Mouse (Mus musculus): ENCODE data around the gene Prkce.

Gene Prkce

DNA sequence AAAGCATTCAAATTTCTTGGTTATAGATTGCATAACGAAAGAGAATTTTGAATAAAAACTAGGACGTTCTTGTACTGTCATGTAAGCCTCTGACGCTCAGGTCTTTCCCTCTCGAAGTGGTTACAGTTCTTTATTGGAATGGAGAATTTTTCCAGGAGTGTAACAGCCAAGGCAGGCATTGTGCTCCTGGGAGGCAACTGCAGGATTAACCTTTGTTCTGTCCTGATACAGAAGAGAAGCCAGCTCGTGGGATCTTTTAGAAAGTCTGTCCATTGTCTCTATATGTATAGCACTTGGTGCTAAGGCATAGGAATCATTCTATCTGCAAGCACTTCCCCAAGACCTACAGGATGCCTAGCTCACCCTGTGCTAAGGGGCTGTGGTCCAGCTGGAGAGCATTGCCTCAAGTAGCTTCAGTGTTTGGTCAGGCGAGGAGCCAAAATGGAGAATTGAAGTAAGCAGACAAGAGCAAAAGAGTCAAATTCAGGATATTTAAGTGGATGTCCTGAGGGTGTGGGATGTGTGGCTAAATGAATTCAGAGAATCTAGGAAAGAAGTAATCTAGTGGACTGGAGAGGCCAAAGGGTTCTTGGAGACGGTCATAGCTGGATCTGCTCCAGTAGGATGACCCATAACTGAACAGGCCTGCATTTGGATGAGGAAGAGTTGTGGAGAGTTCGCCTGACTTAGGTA is 240.5 kb downstream of the Prkce start:
- DNase-seq (ENCODE audit: low read depth, low spot score) = peak; percentile 61

DNA sequence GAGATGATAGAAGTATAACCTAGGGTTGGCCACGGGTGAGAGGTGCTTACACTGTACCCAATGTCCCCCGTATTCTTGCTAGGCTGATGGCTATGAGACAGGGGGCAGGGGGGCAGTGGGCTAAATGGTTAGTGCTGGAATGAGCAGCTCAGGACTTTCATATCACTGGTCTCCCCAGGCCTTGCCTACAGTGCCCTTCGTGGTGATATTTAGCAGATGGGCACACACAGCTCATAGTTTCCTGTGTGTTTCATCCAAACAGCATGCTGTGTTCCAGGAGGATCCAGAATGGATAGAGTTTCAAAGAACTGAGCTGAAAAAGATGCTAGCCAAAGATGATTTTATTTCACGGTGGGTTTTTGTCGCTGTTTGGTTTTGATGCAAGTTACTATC is 241.0 kb downstream of the Prkce start:
- peak; percentile 64 for DNase-seq (ENCODE audit: low read depth, low spot score)

DNA sequence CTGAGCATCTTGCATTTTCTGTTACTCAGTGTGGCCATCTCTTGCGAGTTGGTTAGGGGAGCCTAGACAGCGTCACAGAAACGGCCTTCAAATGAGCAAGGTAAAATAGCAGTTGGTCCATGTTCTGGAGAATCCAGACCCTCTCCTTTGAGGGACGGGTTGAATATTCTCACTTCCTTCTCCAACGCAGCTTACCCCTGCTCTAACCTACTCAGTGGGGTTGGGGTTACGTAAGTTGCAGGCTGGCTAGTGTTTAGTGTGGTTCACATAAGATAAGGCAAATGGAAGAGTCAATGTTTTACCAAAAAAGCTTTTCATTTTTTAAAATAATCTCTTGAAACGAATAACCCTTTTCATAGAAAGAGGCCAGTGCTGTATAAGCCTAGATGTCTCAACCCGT is 241.9 kb downstream of the Prkce start:
- no peak for DNase-seq (ENCODE audit: low read depth, low spot score)

DNA sequence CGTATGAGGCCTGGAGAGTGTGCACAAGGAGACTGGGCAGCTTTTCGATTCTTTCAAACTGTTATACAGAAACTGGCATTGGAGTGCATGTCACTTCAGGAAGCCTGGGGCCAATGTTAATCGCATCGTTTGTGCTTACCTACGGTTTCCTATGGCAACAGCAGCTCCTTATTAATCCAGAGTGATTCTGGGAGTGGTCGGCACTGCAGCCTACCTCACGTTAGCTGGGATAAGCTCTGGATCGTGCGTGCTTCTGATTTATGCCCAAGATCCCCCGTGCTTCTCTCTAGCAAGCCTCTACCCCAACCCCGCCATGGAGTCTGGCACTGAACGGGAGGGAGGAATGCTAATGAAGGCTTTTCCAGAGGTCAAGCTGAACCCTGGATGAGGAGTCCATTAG is 242.9 kb downstream of the Prkce start:
- no peak for DNase-seq (ENCODE audit: low read depth, low spot score)

DNA sequence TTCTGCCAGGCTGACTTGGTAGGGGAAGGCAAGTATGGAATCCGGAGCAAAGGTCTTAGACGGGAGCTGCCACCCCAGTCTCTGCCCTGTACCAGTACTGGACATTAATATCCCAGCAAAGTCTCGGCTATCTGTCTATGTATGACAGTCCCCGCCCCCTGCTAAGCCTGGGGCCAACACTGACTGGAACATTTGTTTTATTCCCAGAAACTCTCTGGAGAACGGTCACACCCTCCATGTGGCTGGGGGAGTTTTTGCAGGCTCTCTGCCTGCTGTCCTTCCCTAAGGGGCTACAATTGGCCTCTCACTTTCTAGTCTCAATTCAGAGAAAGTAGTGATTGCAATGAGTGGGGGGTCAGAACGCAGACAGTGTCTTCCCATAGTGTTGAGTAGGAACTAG is 244.6 kb downstream of the Prkce start:
- DNase-seq (ENCODE audit: low read depth, low spot score) = no peak

DNA sequence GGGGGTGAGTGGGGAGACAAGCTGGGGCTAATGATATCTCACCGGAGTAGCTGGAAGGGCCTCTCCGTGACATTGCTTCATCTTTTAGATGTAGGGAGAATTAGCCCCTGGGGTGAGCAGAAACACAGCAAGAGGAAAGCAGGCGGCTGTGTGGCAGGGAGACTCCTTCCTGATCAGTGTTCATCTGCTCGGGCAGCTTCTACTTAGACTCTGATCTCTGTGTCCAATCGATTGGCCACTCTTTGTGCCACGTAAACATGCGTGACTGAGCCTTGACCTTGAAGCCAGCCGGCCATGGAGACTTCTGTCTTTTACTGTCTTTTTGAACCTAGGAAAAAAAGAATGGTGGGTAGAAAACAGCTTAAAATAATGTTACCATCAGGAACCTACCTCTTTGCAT is 247.0 kb downstream of the Prkce start:
- DNase-seq (ENCODE audit: low read depth, low spot score) = no peak

DNA sequence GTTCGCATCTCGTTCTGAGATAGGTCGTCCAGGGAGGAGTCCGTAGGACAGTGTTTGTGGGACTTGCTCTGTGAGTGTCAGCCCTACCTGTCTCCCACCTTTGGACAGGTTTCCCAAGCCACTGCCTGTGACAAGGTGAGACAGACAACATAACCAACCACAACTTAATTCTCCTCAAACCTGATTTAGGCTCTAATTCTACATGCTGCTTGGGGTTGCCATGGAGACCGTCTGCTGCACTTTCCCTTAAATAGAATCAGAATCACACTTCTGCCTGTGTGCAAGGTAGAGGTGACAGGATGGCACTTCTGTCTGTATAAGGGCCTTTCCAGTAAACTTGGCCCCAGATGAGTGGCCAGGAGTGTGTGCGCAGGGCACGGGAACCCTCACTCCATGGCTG is 248.4 kb downstream of the Prkce start:
- peak; percentile 90 for DNase-seq (ENCODE audit: low read depth, low spot score)

DNA sequence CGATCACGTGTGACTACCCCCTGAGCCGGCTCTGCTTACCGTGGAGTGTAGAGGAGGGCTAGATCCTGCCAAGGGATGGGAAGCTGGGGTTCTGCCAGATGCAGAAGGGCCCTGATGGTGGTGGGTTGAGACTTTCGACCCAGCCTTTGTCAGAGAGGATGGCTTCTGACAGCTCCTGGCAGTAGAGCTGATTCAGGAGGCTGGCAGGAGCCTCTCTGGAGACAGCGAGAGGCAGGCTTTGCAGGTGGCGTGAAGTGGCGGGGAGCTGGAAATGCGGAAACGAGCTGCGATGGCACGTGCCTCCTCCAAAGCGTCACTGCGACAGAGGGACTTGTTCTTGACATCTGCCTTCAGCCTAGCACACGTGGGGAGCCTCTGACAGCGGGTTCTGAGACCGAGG is 250.7 kb downstream of the Prkce start:
- DNase-seq (ENCODE audit: low read depth, low spot score) = peak; percentile 83

DNA sequence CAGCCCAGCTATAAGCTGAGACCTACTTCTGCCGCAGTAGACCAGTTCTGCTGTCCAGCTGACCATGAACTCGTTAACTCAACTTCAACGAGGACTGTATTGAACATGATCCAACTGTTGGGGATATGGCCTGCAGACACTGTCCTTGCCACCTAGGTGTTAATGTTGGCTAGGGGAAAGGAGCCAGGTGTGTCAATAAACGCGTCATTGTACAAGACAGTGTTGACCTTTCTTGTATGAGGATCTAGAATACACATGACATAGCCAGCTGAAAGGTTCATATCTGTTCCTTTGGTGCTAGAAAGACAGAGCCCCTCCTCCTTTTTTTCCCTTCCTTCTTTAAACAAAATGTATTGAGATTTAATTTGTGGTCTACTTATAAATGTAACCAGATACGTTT is 251.6 kb downstream of the Prkce start:
- DNase-seq (ENCODE audit: low read depth, low spot score) = no peak

DNA sequence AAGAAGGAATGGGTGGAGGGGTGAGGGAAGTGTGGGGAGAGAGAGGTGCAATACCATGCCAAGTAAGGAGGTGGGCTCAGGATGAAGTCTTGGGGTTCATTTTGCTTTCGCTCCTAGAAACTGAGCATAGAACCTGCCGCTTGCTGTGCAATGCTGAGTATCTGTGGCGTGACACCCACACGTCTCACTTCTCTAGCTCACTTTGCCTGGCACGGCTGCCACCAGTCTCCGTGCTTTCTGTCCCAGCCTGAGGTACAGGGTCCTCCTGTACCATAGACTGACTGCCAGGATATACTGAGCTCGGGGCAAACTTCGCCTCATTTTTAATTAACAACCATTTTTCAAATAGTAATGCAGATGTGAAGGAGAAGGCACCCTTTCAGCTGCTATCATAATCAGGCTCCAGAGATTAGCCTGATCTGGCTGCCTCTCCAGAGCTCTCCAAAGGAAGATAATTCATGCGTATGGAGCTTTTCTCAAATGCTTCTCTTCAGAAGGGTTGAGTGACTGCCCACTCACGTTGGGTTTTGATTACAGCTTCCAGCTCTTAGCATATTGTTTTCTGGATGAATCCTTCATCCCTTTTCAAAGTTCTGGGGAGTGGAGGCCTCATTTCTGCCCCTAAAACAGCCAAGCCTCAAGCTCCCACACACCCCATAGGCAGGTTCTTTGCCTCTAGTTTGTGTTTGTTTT is 253.2 kb downstream of the Prkce start:
- DNase-seq (ENCODE audit: low read depth, low spot score) = peak; percentile 80

DNA sequence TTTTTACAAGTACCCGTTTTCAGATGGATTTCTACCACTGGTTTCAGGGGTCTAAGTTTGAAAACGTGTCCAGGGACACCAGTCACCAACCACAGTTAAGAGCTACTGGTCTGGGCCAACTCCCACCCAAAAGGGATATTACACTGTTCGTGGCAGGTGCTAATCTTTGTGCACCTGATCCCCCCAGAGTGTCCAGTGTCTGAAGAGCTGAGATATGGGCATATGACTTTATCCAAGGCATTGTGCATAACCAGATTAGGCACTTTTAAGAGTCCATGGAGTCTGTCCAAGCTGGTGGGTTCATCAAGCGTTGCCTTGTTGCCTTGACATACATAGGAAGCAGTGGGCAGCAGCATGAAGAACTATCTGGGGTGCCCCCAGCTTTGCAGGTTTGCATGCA is 254.4 kb downstream of the Prkce start:
- no peak for DNase-seq (ENCODE audit: low read depth, low spot score)

DNA sequence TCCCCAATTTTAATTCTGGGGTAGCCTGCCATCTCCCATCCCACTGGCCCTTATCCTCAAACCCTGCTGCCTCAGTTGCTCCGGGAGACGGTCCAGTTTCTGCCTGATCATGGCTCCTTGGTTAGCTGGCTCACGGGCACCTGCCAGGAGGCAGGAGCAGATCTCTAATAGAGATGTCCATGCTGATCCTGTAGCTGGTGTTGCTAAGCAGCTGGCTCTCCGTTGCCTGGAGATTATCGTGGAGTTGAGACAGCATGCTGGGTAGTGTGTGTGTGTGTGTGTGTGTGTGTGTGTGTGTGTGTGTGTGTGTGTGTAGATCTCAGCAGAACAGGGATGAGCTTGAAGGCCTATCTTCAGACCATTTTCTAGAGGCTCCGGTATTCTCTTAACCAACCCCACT is 262.3 kb downstream of the Prkce start:
- DNase-seq (ENCODE audit: low read depth, low spot score) = peak; percentile 78

DNA sequence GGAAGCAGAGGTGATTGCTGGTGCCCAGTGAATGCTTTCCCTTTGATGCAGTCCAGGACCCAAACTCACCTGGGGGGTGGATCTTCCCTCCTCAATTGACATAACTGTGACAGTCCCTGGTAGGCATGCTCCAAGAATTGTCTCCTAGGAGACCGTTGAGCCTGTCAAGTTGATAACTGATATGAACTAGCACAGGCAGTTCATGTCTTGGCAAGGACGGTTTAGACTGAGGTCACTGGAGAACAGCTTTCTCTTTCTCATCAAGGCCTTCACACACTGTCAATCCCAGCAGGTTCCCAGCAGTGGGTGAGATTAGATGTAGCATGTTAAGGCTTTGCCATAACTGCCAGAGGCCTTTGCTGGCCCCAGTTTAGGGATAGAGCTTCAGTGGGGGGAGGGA is 265.5 kb downstream of the Prkce start:
- DNase-seq (ENCODE audit: low read depth, low spot score) = no peak

DNA sequence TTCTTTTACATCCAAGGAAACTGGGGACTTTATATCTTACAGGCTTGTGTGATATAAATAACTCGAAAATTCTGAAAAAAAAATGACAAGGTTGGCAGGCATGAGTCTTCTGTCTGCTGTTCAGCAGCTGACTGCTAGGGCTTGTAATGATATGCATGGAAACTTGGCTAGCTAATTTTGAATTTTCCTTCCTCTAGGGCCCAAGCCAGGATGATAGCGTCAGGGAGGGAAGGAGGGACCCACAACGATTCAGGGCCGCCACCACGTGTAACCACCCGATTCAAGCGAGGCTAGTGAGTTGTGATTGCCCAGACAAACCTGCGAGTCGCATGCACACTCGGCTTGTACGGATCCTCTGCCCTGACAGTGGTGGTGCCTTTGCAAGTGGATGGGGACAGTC is 266.2 kb downstream of the Prkce start:
- DNase-seq (ENCODE audit: low read depth, low spot score) = peak; percentile 83

DNA sequence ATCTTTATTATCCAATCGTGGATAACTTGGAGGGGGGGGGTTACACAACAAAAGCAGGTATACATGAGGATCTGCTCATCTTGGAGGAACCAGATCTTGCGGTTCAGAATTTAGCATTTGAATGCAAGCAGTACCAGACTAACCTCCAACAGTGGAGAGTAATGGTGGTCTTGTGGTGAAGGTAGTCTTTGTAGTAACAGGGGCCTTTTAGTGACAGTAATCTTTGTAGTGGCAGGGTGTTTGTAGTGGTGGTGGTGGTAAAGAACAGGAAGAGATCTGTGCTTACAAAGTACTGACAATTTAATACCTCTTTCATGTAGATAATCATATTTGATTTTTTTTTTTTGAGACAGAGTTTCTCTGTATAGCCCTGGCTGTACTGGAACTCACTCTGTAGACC is 267.2 kb downstream of the Prkce start:
- no peak for DNase-seq (ENCODE audit: low read depth, low spot score)

DNA sequence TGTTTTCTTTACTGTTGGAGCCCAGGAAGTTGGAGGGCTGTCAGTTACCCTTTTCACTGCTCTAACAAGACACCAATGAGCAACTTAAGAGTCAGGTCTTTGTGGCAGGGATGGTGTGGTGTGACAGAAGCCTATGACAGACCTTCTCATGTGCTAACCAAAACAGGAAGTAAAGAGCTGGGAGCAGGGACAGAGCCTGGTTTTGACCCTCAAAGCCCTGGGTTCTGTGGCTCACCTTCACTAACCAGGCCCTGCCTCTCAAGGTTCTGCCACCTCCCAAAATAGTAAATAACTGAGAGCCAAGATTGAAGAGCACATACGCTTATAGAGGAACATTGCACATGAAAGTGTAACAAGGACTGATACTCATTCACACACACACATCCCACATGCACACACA is 268.0 kb downstream of the Prkce start:
- DNase-seq (ENCODE audit: low read depth, low spot score) = no peak

DNA sequence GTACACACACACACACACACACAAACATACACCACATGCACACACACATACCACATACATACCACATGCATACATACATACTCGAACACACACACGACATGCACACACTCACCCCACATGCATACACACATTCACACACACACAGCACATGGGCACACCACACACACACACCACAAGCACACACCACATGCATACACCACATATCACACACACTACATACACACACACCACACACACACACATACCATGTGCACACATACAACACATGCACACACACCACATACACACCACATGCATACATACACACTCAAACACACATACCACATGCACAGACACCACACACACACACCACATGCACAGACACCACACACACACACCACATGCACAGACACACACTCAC is 268.4 kb downstream of the Prkce start:
- DNase-seq (ENCODE audit: low read depth, low spot score) = no peak

DNA sequence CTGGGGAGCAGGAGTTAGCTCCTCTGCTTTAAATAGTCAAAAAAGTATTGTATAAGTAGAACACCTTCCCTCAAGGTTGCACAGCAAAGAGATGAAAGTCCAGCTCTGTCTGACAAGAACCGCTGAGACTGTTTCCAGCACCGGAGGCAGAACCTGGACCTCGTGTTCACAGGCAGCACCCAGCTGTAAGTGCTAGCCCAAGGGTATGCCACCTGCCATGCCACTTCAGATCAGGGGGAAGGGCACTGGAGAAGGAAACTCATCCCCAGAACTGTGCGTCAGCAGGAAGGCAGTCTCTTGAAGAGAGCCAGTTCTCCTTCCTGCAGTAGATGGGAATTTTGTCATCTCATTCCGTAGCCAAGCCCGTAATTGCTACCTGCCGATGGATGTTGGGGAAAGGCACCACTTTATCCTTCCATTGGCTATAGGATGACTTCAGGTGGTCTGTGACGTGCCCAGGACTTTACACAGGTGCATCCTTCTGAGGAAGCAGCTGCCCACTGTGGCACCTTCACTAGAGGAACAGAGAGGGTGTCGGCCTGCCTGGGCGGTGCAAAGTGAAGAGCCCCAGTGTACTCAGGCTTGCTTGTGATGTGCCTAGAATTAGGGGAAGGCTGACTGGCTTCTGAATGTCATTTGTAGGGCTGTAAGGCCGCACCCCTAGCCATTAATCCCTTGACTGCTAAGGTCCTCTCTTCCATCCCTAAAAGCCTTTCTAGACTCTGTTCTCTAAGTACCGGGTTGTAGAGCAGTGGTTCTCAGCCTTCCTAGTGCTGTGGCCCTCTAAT is 269.2 kb downstream of the Prkce start:
- peak; percentile 66 for DNase-seq (ENCODE audit: low read depth, low spot score)

DNA sequence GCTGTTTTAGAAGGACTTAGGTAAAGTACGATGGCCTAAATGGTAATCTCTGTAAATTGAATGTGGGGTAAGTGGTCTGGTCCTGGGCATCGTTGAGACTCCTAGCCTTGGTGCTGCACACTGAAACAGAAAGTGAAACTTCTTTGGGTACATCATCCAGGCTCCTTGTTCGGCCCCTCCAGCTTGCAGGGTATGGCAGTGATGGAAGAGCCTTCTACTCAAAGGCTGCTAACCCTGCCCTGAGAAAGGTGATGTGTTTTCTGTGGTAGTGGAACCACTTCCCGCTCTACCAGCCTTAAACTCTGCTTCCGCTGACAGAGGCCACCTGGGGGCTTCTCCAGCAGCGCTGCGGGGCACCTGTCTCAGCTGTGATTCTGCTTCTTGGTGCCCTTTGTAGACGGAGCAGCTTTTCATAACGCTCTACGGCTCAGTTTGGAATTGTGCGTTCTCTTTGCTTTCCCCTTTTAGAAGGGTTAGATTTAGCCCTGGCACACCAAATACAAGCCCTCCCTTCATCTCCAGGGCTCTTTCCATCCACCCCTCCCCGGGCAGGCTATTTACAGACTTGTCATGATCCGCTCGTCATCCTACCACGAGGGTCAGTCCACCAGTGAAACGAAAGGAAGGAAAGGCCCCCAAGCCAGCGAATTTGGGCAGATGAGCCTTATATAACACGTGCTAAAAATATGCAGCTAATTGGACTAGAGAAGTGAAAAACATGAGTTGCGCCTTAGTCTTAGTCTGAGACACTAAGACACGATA is 270.1 kb downstream of the Prkce start:
- peak; percentile 93 for DNase-seq (ENCODE audit: low read depth, low spot score)

DNA sequence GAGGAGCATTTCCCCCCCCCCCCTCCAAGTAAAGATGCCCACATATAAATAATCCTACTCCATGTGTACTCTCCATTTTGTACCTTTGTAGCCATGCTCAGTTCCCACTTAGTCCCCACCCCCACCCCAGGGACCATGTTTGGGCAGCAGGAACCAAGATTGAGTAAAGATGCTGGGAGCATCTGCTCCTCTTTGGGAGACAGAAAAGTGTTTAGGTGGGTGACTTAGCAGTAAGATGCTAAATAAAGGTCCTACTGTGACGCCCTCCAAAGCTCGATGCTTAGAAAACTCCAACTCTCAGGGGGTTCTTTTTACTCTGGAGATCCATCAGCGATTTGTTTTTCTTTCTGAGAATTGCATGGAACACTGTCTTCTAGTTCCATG is 270.7 kb downstream of the Prkce start:
- DNase-seq (ENCODE audit: low read depth, low spot score) = peak; percentile 88

DNA sequence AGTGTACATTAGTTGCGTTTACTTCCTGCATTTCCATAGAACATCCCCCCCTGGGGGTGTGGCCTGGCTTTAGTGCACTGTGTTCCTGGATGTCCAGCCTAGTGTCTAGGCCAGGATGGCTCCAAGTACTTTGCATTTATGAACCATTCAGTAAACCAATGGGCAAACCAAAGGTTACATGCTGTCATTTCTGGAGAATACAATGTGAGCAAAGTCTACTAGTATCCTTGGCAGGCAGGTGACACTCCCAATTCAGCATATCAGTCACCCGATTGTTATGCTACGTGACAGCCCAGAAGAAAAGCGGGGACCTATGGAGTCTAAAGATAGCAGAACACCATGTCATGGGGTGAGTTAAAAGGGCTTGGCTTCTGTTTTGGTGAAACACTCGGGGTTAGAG is 271.2 kb downstream of the Prkce start:
- DNase-seq (ENCODE audit: low read depth, low spot score) = no peak

DNA sequence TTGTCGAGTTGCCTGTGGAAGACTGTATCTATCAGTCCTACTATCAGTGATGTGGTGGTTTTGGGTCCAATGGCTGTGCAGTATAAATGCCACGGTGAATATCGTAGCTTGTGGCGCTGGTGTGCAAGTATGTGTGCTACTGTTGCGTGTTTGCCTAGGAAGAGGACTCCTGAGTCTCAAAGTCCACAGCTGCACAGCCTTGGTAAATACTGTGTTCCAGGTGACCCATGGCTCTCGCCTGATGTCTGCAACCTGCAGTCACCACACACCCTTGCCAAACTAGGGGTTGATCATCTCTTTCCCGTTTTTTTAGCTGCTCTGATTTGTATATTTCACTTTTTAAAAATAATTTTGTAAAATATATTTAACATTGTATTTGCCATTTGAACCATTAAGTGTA is 273.5 kb downstream of the Prkce start:
- no peak for DNase-seq (ENCODE audit: low read depth, low spot score)

Measured in brain, adult 2 months (tissue).